Mouse (Mus musculus): Measurements from ENCODE around the gene Gnmt. TPM values are rescaled to one million over a fixed set of nuclear protein-coding genes. Genes with fewer than 3 reads are reported as not detected.

Gnmt gene
- polyA plus RNA-seq, 1 experiment from 2014 or later = 0.51 TPM

DNA sequence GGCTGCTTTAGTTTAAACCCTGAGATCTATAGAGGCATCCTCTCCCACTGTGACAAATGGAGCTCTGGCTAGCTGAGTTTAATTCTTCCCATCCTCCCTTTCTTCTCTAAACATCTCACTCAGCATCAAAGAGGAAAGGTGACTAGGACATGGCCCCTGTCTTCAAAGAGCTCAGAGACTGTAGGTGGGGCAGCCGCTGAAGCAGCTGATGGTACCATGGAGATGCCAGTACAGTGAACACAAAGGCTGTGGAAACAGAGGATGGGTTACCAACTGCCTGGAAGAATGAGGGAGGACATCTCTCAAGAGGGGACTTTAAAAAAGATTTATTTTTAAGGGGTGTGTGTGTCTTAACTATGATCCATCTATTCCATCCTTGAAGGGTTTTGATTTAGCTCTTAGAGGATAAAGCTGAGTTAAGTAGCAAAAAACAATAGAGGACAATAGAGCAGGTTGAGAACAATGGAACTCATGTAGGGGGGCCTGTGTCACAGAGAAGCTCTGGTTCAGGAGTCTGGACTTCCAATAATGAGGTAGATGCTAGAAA, 34.4 kb downstream of the Gnmt start:
- Histone ChIP-seq H3K27me3 (replicated peaks; ENCODE audit: low read depth, poor library complexity, severe bottlenecking) (no peaks in the 10 kb centered on the region), H3K27ac (replicated peaks) (no peak overlapping the region), H3K36me3 (replicated peaks) (peaks cover 83% of the 10 kb centered on the region), H3K9me3 (no peaks in the 10 kb centered on the region), H3K4me1 (no peaks in the 10 kb centered on the region), H3K4me3 (no peak overlapping the region)
- DNase-seq (ENCODE audit: low spot score) = no peak
- WGBS = 85% methylated on average over 1 of the region's 1 CpGs

DNA sequence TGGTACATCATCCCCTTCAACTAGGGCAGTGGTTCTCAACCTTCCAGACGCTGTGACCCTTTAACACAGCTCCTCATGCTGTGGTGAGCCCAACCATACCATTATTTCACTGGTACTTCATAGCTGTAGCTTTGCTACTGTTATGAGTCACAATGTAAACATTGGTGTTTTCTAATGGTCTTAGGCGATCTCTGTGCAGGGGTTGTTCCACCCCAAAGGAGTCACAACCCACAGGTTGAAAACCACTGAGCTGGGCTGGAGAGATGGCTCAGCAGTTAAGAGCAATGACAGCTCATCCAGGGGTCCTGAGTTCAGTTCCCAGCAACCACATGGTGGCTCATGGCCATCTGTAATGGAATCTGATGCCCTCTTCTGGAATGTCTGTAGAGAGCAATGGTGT, 37.6 kb downstream of the Gnmt start:
- DNase-seq (ENCODE audit: low spot score) = no peak
- Histone ChIP-seq H3K9me3 (no peaks in the 10 kb centered on the region), H3K27me3 (replicated peaks; ENCODE audit: low read depth, poor library complexity, severe bottlenecking) (no peaks in the 10 kb centered on the region), H3K4me1 (no peaks in the 10 kb centered on the region), H3K27ac (replicated peaks) (no peak overlapping the region), H3K36me3 (replicated peaks) (peaks cover 80% of the 10 kb centered on the region), H3K4me3 (no peak overlapping the region)
- WGBS = 91% methylated on average over 2 of the region's 2 CpGs

DNA sequence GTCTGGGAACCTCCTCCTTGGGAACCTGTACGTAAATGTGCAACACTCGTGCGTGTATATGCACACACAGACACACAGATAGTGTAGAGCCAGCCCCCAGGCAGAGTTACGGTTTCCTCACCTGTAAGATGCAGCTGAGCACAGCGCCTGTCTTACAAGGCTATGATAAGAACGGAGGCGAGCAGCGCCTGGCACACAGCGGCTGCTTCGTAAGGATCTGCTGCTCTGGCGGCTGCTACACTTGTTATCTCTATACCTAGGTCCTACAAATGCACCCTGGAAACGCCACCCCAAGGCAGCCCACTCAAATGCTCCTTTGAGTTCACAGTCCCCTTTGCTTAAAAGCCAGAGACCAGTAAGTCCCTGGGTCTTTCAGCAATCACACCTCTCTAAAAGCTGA, 38.3 kb downstream of the Gnmt start:
- no peak overlapping the region for H3K27ac ChIP-seq (replicated peaks)
- no peak overlapping the region for H3K4me3 ChIP-seq
- no peaks in the 10 kb centered on the region for H3K9me3 ChIP-seq
- 94% methylated on average over 12 of the region's 12 CpGs for WGBS
- peaks cover 80% of the 10 kb centered on the region for H3K36me3 ChIP-seq (replicated peaks)
- no peaks in the 10 kb centered on the region for H3K4me1 ChIP-seq
- no peak for DNase-seq (ENCODE audit: low spot score)
- no peaks in the 10 kb centered on the region for H3K27me3 ChIP-seq (replicated peaks; ENCODE audit: low read depth, poor library complexity, severe bottlenecking)

GRCm38 (mm10) chr17:46685913-46686312, 43.1 kb downstream of the Gnmt start:
- DNase-seq (ENCODE audit: low spot score) = no peak
- peaks cover 12% of the 10 kb centered on the region for H3K4me1 ChIP-seq
- WGBS = 91% methylated on average over 6 of the region's 6 CpGs
- H3K9me3 ChIP-seq = no peaks in the 10 kb centered on the region
- no peak overlapping the region for H3K27ac ChIP-seq (replicated peaks)
- H3K4me3 ChIP-seq = no peak overlapping the region
- peaks cover 79% of the 10 kb centered on the region for H3K36me3 ChIP-seq (replicated peaks)
- H3K27me3 ChIP-seq (replicated peaks; ENCODE audit: low read depth, poor library complexity, severe bottlenecking) = no peaks in the 10 kb centered on the region

GRCm38 (mm10) chr17:46682654-46683389, 46.1 kb downstream of the Gnmt start:
- no peak for DNase-seq (ENCODE audit: low spot score)
- 83% methylated on average over 16 of the region's 16 CpGs for WGBS
- Histone ChIP-seq H3K9me3 (no peaks in the 10 kb centered on the region), H3K4me3 (no peak overlapping the region), H3K27ac (replicated peaks) (no peak overlapping the region), H3K4me1 (peaks cover 37% of the 10 kb centered on the region), H3K36me3 (replicated peaks) (peaks cover 67% of the 10 kb centered on the region), H3K27me3 (replicated peaks; ENCODE audit: low read depth, poor library complexity, severe bottlenecking) (no peaks in the 10 kb centered on the region)

- H3K9me3 ChIP-seq = no peaks in the 10 kb centered on the region
- peak overlapping the region; percentile 86 for H3K27ac ChIP-seq (replicated peaks)
- H3K4me3 ChIP-seq = peak overlapping the region; percentile 74
- peaks cover 38% of the 10 kb centered on the region for H3K4me1 ChIP-seq
- no peaks in the 10 kb centered on the region for H3K27me3 ChIP-seq (replicated peaks; ENCODE audit: low read depth, poor library complexity, severe bottlenecking)
- 24% methylated on average over 12 of the region's 12 CpGs for WGBS
- H3K36me3 ChIP-seq (replicated peaks) = peaks cover 67% of the 10 kb centered on the region
- DNase-seq (ENCODE audit: low spot score) = peak; percentile 23
Measured at GRCm38 (mm10) chr17:46681466-46682118, 47.4 kb downstream of the Gnmt start.

DNA sequence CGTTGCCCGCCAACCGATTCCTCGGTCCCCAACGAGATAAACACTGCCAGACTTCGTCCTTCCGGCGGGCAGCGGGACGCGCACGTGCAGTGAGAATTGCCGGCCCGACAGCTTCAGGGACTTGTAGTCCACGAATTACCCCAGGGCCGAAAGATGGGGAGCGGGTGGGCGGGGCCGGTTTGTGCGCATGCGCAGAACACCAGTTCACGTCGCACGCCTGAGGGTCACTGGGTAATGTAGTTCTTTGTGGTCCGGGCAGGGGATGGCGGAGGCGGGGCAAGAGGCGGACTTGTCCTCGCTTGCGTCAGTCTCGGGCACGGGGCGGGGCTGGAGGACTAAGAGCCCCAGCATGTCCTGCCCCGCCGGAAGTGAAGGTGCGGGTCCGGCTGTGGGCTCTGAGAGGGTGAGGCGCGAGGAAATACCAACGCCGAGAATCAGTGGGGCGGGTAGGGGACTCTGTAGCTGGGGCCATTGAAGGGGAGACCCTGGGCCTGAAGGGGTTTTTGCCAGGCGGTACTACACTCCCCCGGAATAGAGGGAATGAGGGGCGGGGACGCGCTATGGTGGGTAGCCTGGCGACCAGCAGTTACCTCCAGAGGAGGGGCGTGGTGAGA, 48.1 kb downstream of the Gnmt start, which contains the start of gene Klhdc3:
Gene Klhdc3 (minus strand): TSS at position 155 of the 614 bp plus-strand sequence.
- WGBS = under 1% methylated on average over 49 of the region's 49 CpGs
- Histone ChIP-seq H3K9me3 (no peaks in the 10 kb centered on the region), H3K27ac (replicated peaks) (peak within 1 kb of the TSS; percentile 86), H3K4me3 (peak within 1 kb of the TSS; percentile 74), H3K27me3 (replicated peaks; ENCODE audit: low read depth, poor library complexity, severe bottlenecking) (no peaks in the 10 kb centered on the region), H3K36me3 (replicated peaks) (peaks cover 67% of the 10 kb centered on the region), H3K4me1 (peaks cover 38% of the 10 kb centered on the region)
- DNase-seq (ENCODE audit: low spot score) = peak; percentile 100

DNA sequence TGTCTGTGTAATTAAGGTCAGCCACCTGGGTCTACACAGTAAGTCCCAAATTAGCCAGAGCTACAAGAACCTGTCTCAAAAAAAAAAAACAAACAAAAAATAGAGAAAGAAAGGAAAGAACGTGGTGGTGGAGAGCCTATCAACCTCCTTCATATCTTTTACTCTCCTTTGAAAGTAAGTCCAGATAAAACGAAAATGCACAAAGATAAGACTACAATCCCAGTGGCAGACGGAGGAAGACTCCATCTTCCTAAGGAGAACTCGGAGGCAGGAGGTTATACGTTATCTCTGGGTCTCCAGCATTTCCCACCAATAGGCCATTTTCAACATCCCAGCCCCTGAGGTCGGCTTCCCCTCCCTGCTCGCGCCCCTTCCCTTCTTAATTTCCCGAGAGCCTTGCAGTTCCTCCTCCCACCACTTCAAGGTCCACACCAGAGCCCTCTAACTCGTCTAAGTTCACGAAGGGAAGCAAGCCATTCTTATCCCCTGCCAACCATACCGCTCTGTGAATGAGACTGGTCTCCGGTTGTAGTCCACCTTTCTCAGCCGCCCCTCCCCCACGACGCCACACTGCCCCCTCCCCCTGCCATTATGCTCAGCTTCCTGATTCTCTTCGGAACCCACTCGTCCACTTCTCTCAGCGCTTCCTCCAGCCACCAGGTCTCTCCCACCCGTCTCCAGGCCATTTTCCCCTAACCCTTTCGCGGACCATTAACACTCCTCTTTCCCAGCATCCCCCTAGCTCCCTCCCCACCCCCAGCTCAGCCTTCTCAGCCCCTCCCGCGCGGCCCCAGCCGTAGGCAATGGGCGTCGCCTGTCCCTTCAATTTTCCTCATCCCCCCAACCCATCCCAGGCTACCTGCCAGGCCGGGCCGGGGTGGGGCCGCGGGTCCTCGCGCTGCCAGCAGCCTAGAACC, 48.9 kb downstream of the Gnmt start:
- Histone ChIP-seq H3K27me3 (replicated peaks; ENCODE audit: low read depth, poor library complexity, severe bottlenecking) (no peaks in the 10 kb centered on the region), H3K36me3 (replicated peaks) (peaks cover 67% of the 10 kb centered on the region), H3K9me3 (no peaks in the 10 kb centered on the region), H3K27ac (replicated peaks) (peak overlapping the region; percentile 86), H3K4me3 (peak overlapping the region; percentile 74), H3K4me1 (peaks cover 43% of the 10 kb centered on the region)
- under 1% methylated on average over 34 of the region's 34 CpGs for WGBS
- peak; percentile 79 for DNase-seq (ENCODE audit: low spot score)

DNA sequence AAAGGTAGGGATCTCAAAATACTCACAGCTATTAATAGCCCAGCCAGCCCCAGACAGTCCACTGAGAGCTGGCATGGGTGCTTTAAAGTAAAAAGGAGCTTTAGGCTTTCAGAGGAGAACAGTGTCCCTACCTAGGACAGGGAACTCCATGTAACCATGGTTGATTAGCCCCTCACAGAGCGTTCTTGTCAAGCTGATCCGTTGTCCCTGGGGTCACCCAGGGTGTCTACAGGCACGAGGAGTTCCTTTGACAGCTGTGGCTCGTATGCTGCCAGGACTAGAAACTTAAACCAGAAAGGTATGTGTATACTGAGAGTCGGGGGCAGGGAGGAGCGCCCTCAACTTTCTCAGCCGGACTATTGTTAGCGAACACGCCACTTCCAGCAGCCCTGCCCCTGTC, 50.1 kb downstream of the Gnmt start:
- Histone ChIP-seq H3K36me3 (replicated peaks) (peaks cover 61% of the 10 kb centered on the region), H3K9me3 (no peaks in the 10 kb centered on the region), H3K4me3 (peak overlapping the region; percentile 74), H3K27me3 (replicated peaks; ENCODE audit: low read depth, poor library complexity, severe bottlenecking) (no peaks in the 10 kb centered on the region), H3K27ac (replicated peaks) (peak overlapping the region; percentile 86), H3K4me1 (peaks cover 53% of the 10 kb centered on the region)
- no peak for DNase-seq (ENCODE audit: low spot score)
- WGBS = 49% methylated on average over 9 of the region's 9 CpGs

DNA sequence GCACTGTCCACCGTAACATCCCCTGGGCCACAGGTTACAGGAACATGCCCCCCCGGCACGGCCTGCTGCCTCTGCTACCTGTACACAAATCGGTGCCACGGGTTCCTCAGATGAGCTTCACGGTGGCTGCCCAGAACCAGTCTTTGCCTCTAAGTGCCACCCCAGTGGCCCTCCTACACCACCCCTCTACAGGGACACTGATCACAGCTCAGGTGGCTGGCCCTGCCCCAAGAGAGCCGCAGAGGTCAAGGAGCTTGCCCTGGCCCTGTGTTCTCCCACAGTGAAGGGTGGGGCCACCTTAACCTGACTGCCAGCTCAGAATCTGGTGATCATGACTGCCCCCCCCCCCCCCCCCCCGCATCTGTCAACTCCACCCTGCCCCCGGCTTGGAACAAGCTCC, 50.6 kb downstream of the Gnmt start, which contains the start of gene Mea1:
Gene Mea1 (plus strand): TSS at position 378 of the 400 bp plus-strand sequence.
- WGBS = 93% methylated on average over 8 of the region's 9 CpGs
- Histone ChIP-seq H3K27me3 (replicated peaks; ENCODE audit: low read depth, poor library complexity, severe bottlenecking) (no peaks in the 10 kb centered on the region), H3K4me3 (peak within 1 kb of the TSS; percentile 74), H3K27ac (replicated peaks) (peak within 1 kb of the TSS; percentile 86), H3K9me3 (no peaks in the 10 kb centered on the region), H3K4me1 (peaks cover 55% of the 10 kb centered on the region), H3K36me3 (replicated peaks) (peaks cover 56% of the 10 kb centered on the region)
- no peak for DNase-seq (ENCODE audit: low spot score)
